Mouse (Mus musculus) embryonic facial prominence, embryonic 13.5 days (tissue): ENCODE results near the gene Zfp593. TPM values are rescaled to one million over a fixed set of nuclear protein-coding genes. Genes with fewer than 3 reads are reported as not detected.

ENCODE experiments used
- ATAC-seq: fragments of 200-750 bp; cut with Nextera tagmentation; 2 replicates; pipeline ENCODE4 v1.8.0; 2017; ENCODE audit warnings: low read depth; ENCODE audit not compliant: insufficient number of reproducible peaks, insufficient read depth, low FRiP score, low TSS enrichment
- H3K27ac ChIP-seq: fragments of 300-500 bp; sonication (generic); 2 replicates; pipeline ENCODE4 v1.5.1; 2015; ENCODE audit warnings: moderate library complexity, mild to moderate bottlenecking, inconsistent platforms
- H3K27me3 ChIP-seq: fragments of 300-500 bp; sonication (generic); 2 replicates; pipeline ENCODE4 v1.6.1; 2015; ENCODE audit warnings: mild to moderate bottlenecking, inconsistent platforms
- H3K36me3 ChIP-seq: fragments of 300-500 bp; sonication (generic); 2 replicates; pipeline ENCODE4 v1.6.1; 2015; ENCODE audit warnings: mild to moderate bottlenecking, inconsistent platforms
- H3K4me1 ChIP-seq: fragments of 300-500 bp; sonication (generic); 2 replicates; pipeline ENCODE4 v1.6.1; 2015; ENCODE audit warnings: inconsistent platforms
- H3K4me2 ChIP-seq: fragments of 300-500 bp; sonication (generic); 2 replicates; pipeline ENCODE4 v1.6.1; 2015; ENCODE audit warnings: moderate library complexity, mild to moderate bottlenecking, inconsistent platforms
- H3K4me3 ChIP-seq: fragments of 300-500 bp; sonication (generic); 2 replicates; pipeline ENCODE4 v1.5.1; 2015; ENCODE audit warnings: mild to moderate bottlenecking, inconsistent platforms
- H3K9ac ChIP-seq: fragments of 300-500 bp; sonication (generic); 2 replicates; pipeline ENCODE4 v1.6.1; 2015; ENCODE audit warnings: mild to moderate bottlenecking, inconsistent platforms
- H3K9me3 ChIP-seq: fragments of 300-500 bp; sonication (generic); 2 replicates; pipeline ENCODE4 v1.6.1; 2016; ENCODE audit warnings: inconsistent platforms
- WGBS: fragments of 180-500 bp; shearing (Covaris S2); methylation state at CpG from one replicate; pipeline ENCODE4 v1.1.7; 2015; ENCODE audit warnings: mixed read lengths; 5-methylcytosine and 5-hydroxymethylcytosine counted together
- polyA plus RNA-seq: library from polyadenylated mRNA; unstranded; fragments of >200 nt; fragmentation: Nextera tagmentation; extraction: Ambion mirVana; gene quantifications from 2 replicates; pipeline ENCODE4 v1.2.1, GENCODE M21; 2015

Gene Zfp593
- polyA plus RNA-seq, 1 experiment from 2014 or later, result 19.7 TPM

- Histone ChIP-seq H3K4me1 (peaks cover 66% of the 10 kb centered on the region), H3K27me3 (peaks cover 61% of the 10 kb centered on the region), H3K4me2 (no peak overlapping the region), H3K27ac (no peak overlapping the region), H3K9me3 (no peaks in the 10 kb centered on the region), H3K36me3 (no peaks in the 10 kb centered on the region), H3K9ac (no peak overlapping the region), H3K4me3 (no peak overlapping the region)
- no peak for ATAC-seq
- 27% methylated on average over 4 of the region's 4 CpGs for WGBS
Observed at GRCm38 (mm10) chr4:134255854-134256253, 10.5 kb upstream of the Zfp593 start.

- Histone ChIP-seq H3K4me3 (no peak overlapping the region), H3K27ac (no peak overlapping the region), H3K27me3 (peaks cover 71% of the 10 kb centered on the region), H3K9me3 (no peaks in the 10 kb centered on the region), H3K9ac (no peak overlapping the region), H3K4me1 (peaks cover 75% of the 10 kb centered on the region), H3K4me2 (no peak overlapping the region), H3K36me3 (no peaks in the 10 kb centered on the region)
- 29% methylated on average over 3 of the region's 3 CpGs for WGBS
- no peak for ATAC-seq
Observed at GRCm38 (mm10) chr4:134254835-134255234, 9.4 kb upstream of the Zfp593 start.

GRCm38 (mm10) chr4:134253722-134254324, 8.4 kb upstream of the Zfp593 start, which contains the start of gene Grrp1:
Gene Grrp1, minus strand, starts transcription at chr4:134254106.
- 2% methylated on average over 13 of the region's 13 CpGs for WGBS
- no peak for ATAC-seq
- no peaks in the 10 kb centered on the region for H3K9me3 ChIP-seq
- H3K36me3 ChIP-seq, result no peaks in the 10 kb centered on the region
- peak within 1 kb of the TSS; percentile 61 for H3K9ac ChIP-seq
- peaks cover 83% of the 10 kb centered on the region for H3K4me1 ChIP-seq
- peaks cover 81% of the 10 kb centered on the region for H3K27me3 ChIP-seq
- peak within 1 kb of the TSS; percentile 95 for H3K4me2 ChIP-seq
- H3K27ac ChIP-seq, result peak within 1 kb of the TSS; percentile 30; the same call in 1 of the 2 replicates
- peak within 1 kb of the TSS; percentile 54 for H3K4me3 ChIP-seq

GRCm38 (mm10) chr4:134252911-134253721, 7.7 kb upstream of the Zfp593 start:
- H3K4me3 ChIP-seq, result peak overlapping the region; percentile 54
- no peak for ATAC-seq
- H3K27ac ChIP-seq, result peak overlapping the region; percentile 30; the same call in 1 of the 2 replicates
- peaks cover 88% of the 10 kb centered on the region for H3K27me3 ChIP-seq
- no peaks in the 10 kb centered on the region for H3K9me3 ChIP-seq
- H3K4me1 ChIP-seq, result peaks cover 78% of the 10 kb centered on the region
- 11% methylated on average over 15 of the region's 15 CpGs for WGBS
- H3K36me3 ChIP-seq, result no peaks in the 10 kb centered on the region
- peak overlapping the region; percentile 95 for H3K4me2 ChIP-seq
- H3K9ac ChIP-seq, result peak overlapping the region; percentile 61

- Histone ChIP-seq H3K4me1 (peaks cover 70% of the 10 kb centered on the region), H3K9me3 (no peaks in the 10 kb centered on the region), H3K27ac (peak overlapping the region; percentile 30; the same call in 1 of the 2 replicates), H3K9ac (peak overlapping the region; percentile 74), H3K36me3 (no peaks in the 10 kb centered on the region), H3K4me3 (peak overlapping the region; percentile 54), H3K27me3 (peaks cover 96% of the 10 kb centered on the region), H3K4me2 (peak overlapping the region; percentile 95)
- 8% methylated on average over 22 of the region's 22 CpGs for WGBS
- no peak for ATAC-seq
Observed at GRCm38 (mm10) chr4:134252131-134252910, 6.9 kb upstream of the Zfp593 start.

GRCm38 (mm10) chr4:134251241-134252130, 6.1 kb upstream of the Zfp593 start:
- Histone ChIP-seq H3K36me3 (no peaks in the 10 kb centered on the region), H3K4me1 (peaks cover 62% of the 10 kb centered on the region), H3K27me3 (peaks cover 100% of the 10 kb centered on the region), H3K4me2 (peak overlapping the region; percentile 95), H3K9me3 (no peaks in the 10 kb centered on the region), H3K9ac (peak overlapping the region; percentile 74), H3K4me3 (peak overlapping the region; percentile 54), H3K27ac (no peak overlapping the region)
- under 1% methylated on average over 91 of the region's 91 CpGs for WGBS
- no peak for ATAC-seq

GRCm38 (mm10) chr4:134250930-134251240, 5.5 kb upstream of the Zfp593 start:
- peak overlapping the region; percentile 95 for H3K4me2 ChIP-seq
- 10% methylated on average over 10 of the region's 10 CpGs for WGBS
- ATAC-seq, result no peak
- H3K9me3 ChIP-seq, result no peaks in the 10 kb centered on the region
- peak overlapping the region; percentile 54 for H3K4me3 ChIP-seq
- H3K36me3 ChIP-seq, result no peaks in the 10 kb centered on the region
- peaks cover 59% of the 10 kb centered on the region for H3K4me1 ChIP-seq
- peaks cover 98% of the 10 kb centered on the region for H3K27me3 ChIP-seq
- no peak overlapping the region for H3K27ac ChIP-seq
- H3K9ac ChIP-seq, result peak overlapping the region; percentile 74

- Histone ChIP-seq H3K9ac (peak overlapping the region; percentile 58), H3K4me1 (peaks cover 60% of the 10 kb centered on the region), H3K4me3 (peak overlapping the region; percentile 54), H3K36me3 (no peaks in the 10 kb centered on the region), H3K9me3 (no peaks in the 10 kb centered on the region), H3K27me3 (peaks cover 93% of the 10 kb centered on the region), H3K4me2 (peak overlapping the region; percentile 95), H3K27ac (0 out of 2 replicates have a peak overlapping the region, but pooled peaks have one; percentile 11)
- ATAC-seq, result no peak
- 5% methylated on average over 27 of the region's 27 CpGs for WGBS
Observed at GRCm38 (mm10) chr4:134250116-134250929, 4.9 kb upstream of the Zfp593 start.

- H3K36me3 ChIP-seq, result no peaks in the 10 kb centered on the region
- ATAC-seq, result no peak
- no peak overlapping the region for H3K27ac ChIP-seq
- H3K4me2 ChIP-seq, result peak overlapping the region; percentile 95
- H3K9ac ChIP-seq, result peak overlapping the region; percentile 58
- H3K4me1 ChIP-seq, result peaks cover 63% of the 10 kb centered on the region
- no peaks in the 10 kb centered on the region for H3K9me3 ChIP-seq
- peak overlapping the region; percentile 54 for H3K4me3 ChIP-seq
- peaks cover 86% of the 10 kb centered on the region for H3K27me3 ChIP-seq
- under 1% methylated on average over 30 of the region's 30 CpGs for WGBS
Observed at GRCm38 (mm10) chr4:134249651-134250050, 4.3 kb upstream of the Zfp593 start.

- peak within 1 kb of the TSS; percentile 77 for H3K4me3 ChIP-seq
- H3K36me3 ChIP-seq, result peaks cover 6% of the 10 kb centered on the region; the same call in 1 of the 2 replicates
- no peak for ATAC-seq
- peak within 1 kb of the TSS; percentile 61 for H3K9ac ChIP-seq
- no peak within 1 kb of the TSS; the same call in 1 of the 2 replicates for H3K27ac ChIP-seq
- H3K4me2 ChIP-seq, result peak within 1 kb of the TSS; percentile 90
- H3K27me3 ChIP-seq, result peaks cover 57% of the 10 kb centered on the region
- H3K9me3 ChIP-seq, result no peaks in the 10 kb centered on the region
- H3K4me1 ChIP-seq, result peaks cover 47% of the 10 kb centered on the region
- WGBS, result 69% methylated on average over 7 of the region's 7 CpGs
Observed at GRCm38 (mm10) chr4:134246719-134247258, 1.4 kb upstream of the Zfp593 start, which contains the start of gene Gm30191. Gene Gm30191, plus strand, starts transcription at chr4:134246935.
